Mouse (Mus musculus) left cerebral cortex, adult 2 months (tissue): ENCODE data around the gene Ldhc. TPM values are rescaled to one million over a fixed set of nuclear protein-coding genes. Genes with fewer than 3 reads are reported as not detected.

Experiments
- DNase-seq, 2 experiments: peaks; one replicate each; pipeline ENCODE4 v3.0.0; 2021 to 2022; ENCODE audit warnings: low spot score in 2 of 2, mixed read lengths in 1 of 2; ENCODE audit errors: extremely low spot score in 1 of 2
- H3K27ac ChIP-seq: fragments of 200-600 bp; 2 replicates; pipeline ENCODE4 v1.8.1; 2022
- H3K4me3 ChIP-seq: fragments of 200-600 bp; 2 replicates; pipeline ENCODE4 v1.8.1; 2022
- CTCF ChIP-seq: fragments of 200-600 bp; IDR thresholded peaks from 2 replicates; pipeline ENCODE4 v1.8.1; 2022; ENCODE audit warnings: antibody characterized with exemption, mild to moderate bottlenecking, moderate library complexity
- intact Hi-C: fragments of 180-260 bp; cut with DNase I; formaldehyde crosslinking; loops from one replicate; pipeline ENCODE4 v1.15.1; 2025
- total RNA-seq, 2 experiments: library from RNA; stranded (reverse); gene quantifications; 2 replicates each; pipeline ENCODE4 v1.2.3; 2021

Ldhc gene
- total RNA-seq, 2 experiments from 2014 or later = not detected

GRCm38 (mm10) chr7:46834994-46835610, 25.9 kb upstream of the Ldhc start:
- intact Hi-C loops = no loop called here
- TF ChIP-seq CTCF = no peak
- H3K27ac ChIP-seq = no peak overlapping the region

GRCm38 (mm10) chr7:46836357-46836756, 24.6 kb upstream of the Ldhc start:
- intact Hi-C loops = no loop called here

More at GRCm38 (mm10) chr7:46834994-46835610, 25.9 kb upstream of the Ldhc start:
- no peak overlapping the region for H3K4me3 ChIP-seq
- no peak for DNase-seq

GRCm38 (mm10) chr7:46837073-46837472, 23.9 kb upstream of the Ldhc start:
- H3K4me3 ChIP-seq = no peak overlapping the region
- intact Hi-C loops = no loop called here
- no peak for DNase-seq
- TF ChIP-seq CTCF = no peak
- no peak overlapping the region for H3K27ac ChIP-seq

More at GRCm38 (mm10) chr7:46836357-46836756, 24.6 kb upstream of the Ldhc start:
- no peak for DNase-seq
- TF ChIP-seq CTCF = no peak
- Histone ChIP-seq H3K27ac (no peak overlapping the region), H3K4me3 (no peak overlapping the region)

- Histone ChIP-seq H3K4me3 (no peak overlapping the region), H3K27ac (peak overlapping the region; percentile 92)
- peak; percentile 29 to 32 for DNase-seq
- intact Hi-C loops = no loop called here
- TF ChIP-seq CTCF = no peak
Observed at GRCm38 (mm10) chr7:46838104-46838671, 22.8 kb upstream of the Ldhc start.

GRCm38 (mm10) chr7:46838891-46839302, 22.1 kb upstream of the Ldhc start:
- peak; percentile 71 for DNase-seq
- intact Hi-C loops = no loop called here
- no peak for TF ChIP-seq CTCF
- no peak overlapping the region; the same call in 1 of the 2 replicates for H3K4me3 ChIP-seq
- H3K27ac ChIP-seq = peak overlapping the region; percentile 92

GRCm38 (mm10) chr7:46839446-46839845, 21.6 kb upstream of the Ldhc start:
- TF ChIP-seq CTCF = no peak

GRCm38 (mm10) chr7:46839861-46840260, 21.1 kb upstream of the Ldhc start:
- no peak for DNase-seq
- TF ChIP-seq CTCF = no peak
- Histone ChIP-seq H3K27ac (peak overlapping the region; percentile 92), H3K4me3 (no peak overlapping the region)
- intact Hi-C loops = no loop called here

More at GRCm38 (mm10) chr7:46839446-46839845, 21.6 kb upstream of the Ldhc start:
- Histone ChIP-seq H3K4me3 (no peak overlapping the region; the same call in 1 of the 2 replicates), H3K27ac (peak overlapping the region; percentile 92)
- no peak for DNase-seq
- intact Hi-C loops = no loop called here

- TF ChIP-seq CTCF = no peak
- intact Hi-C loops = no loop called here
Observed at GRCm38 (mm10) chr7:46840326-46840725, 20.7 kb upstream of the Ldhc start.

GRCm38 (mm10) chr7:46840787-46841525, 20.0 kb upstream of the Ldhc start, which contains the start of gene Ldha:
TSS of gene Ldha (plus strand) at chr7:46841475.
- Histone ChIP-seq H3K27ac (no peak within 1 kb of the TSS), H3K4me3 (no peak within 1 kb of the TSS)
- no peak for TF ChIP-seq CTCF
- no peak for DNase-seq
- intact Hi-C loops = no loop called here

More at GRCm38 (mm10) chr7:46840326-46840725, 20.7 kb upstream of the Ldhc start:
- DNase-seq = no peak
- no peak overlapping the region for H3K4me3 ChIP-seq
- H3K27ac ChIP-seq = no peak overlapping the region

GRCm38 (mm10) chr7:46842278-46842677, 18.7 kb upstream of the Ldhc start:
- intact Hi-C loops = no loop called here
- TF ChIP-seq CTCF = no peak
- no peak for DNase-seq
- Histone ChIP-seq H3K27ac (no peak overlapping the region), H3K4me3 (no peak overlapping the region)

- DNase-seq = no peak
- Histone ChIP-seq H3K4me3 (no peak overlapping the region), H3K27ac (no peak overlapping the region)
- TF ChIP-seq CTCF = no peak
- intact Hi-C loops = no loop called here
Observed at GRCm38 (mm10) chr7:46843576-46843975, 17.4 kb upstream of the Ldhc start.
